Mouse (Mus musculus) forebrain, embryonic 12.5 days (tissue): ENCODE results near the gene Hist2h2aa1. TPM values are rescaled to one million over a fixed set of nuclear protein-coding genes. Genes with fewer than 3 reads are reported as not detected.
A peak's percentile ranks its signal among the peaks of the same experiment; 100 is the strongest.
"Not testable (repeated sequence)": the region's sequence is repeated elsewhere in the genome, so short reads cannot be mapped to it uniquely, and the experiment has no call there.

Experiments
- ATAC-seq: fragments of 200-750 bp; cut with Nextera tagmentation; 2 replicates; pipeline ENCODE4 v1.8.0; 2017; ENCODE audit warnings: moderate TSS enrichment; ENCODE audit not compliant: low FRiP score
- H3K27ac ChIP-seq: fragments of 300-500 bp; sonication (generic); 2 replicates; pipeline ENCODE4 v1.5.1; 2016; ENCODE audit warnings: mild to moderate bottlenecking
- H3K27me3 ChIP-seq: fragments of 300-500 bp; sonication (generic); 2 replicates; pipeline ENCODE4 v1.6.1; 2016; ENCODE audit warnings: mild to moderate bottlenecking
- H3K36me3 ChIP-seq: fragments of 300-500 bp; sonication (generic); replicated peaks from 2 replicates; pipeline ENCODE4 v1.6.1; 2016; ENCODE audit warnings: mild to moderate bottlenecking
- H3K4me1 ChIP-seq: fragments of 300-500 bp; sonication (generic); 2 replicates; pipeline ENCODE4 v1.6.1; 2016
- H3K4me2 ChIP-seq: fragments of 300-500 bp; sonication (generic); 2 replicates; pipeline ENCODE4 v1.6.1; 2016; ENCODE audit warnings: mild to moderate bottlenecking, moderate library complexity
- H3K4me3 ChIP-seq: fragments of 300-500 bp; sonication (generic); replicated peaks from 2 replicates; pipeline ENCODE4 v1.5.1; 2016; ENCODE audit warnings: mild to moderate bottlenecking
- H3K9ac ChIP-seq: fragments of 300-500 bp; sonication (generic); 2 replicates; pipeline ENCODE4 v1.6.1; 2016; ENCODE audit warnings: mild to moderate bottlenecking
- H3K9me3 ChIP-seq: fragments of 300-500 bp; sonication (generic); 2 replicates; pipeline ENCODE4 v1.6.1; 2016
- WGBS: fragments of 180-500 bp; shearing (Covaris S2); methylation state at CpG from one replicate; pipeline ENCODE4 v1.1.7; 2016; 5-methylcytosine and 5-hydroxymethylcytosine counted together
- polyA plus RNA-seq: library from polyadenylated mRNA; unstranded; fragments of >200 nt; fragmentation: Nextera tagmentation; extraction: Ambion mirVana; gene quantifications from 2 replicates; pipeline ENCODE4 v1.2.1, GENCODE M21; 2016

The Hist2h2aa1 gene
- polyA plus RNA-seq, 1 experiment from 2014 or later, result 21.0 TPM

- no peaks in the 10 kb centered on the region for H3K9me3 ChIP-seq
- H3K36me3 ChIP-seq, result no peaks in the 10 kb centered on the region
- no peak overlapping the region for H3K9ac ChIP-seq
- no peak overlapping the region for H3K4me2 ChIP-seq
- no peak overlapping the region for H3K4me3 ChIP-seq
- no peak for ATAC-seq
- H3K27me3 ChIP-seq, result no peaks in the 10 kb centered on the region
- peaks cover 21% of the 10 kb centered on the region for H3K4me1 ChIP-seq
- peak overlapping the region; percentile 15; the same call in 1 of the 2 replicates for H3K27ac ChIP-seq
- WGBS, result 79% methylated on average over 3 of the region's 3 CpGs
Measured at GRCm38 (mm10) chr3:96235836-96236235, 9.5 kb upstream of the Hist2h2aa1 start.

- peak overlapping the region; percentile 61 for H3K4me2 ChIP-seq
- H3K4me3 ChIP-seq, result peak overlapping the region; percentile 50
- no peaks in the 10 kb centered on the region for H3K36me3 ChIP-seq
- WGBS, result 83% methylated on average over 4 of the region's 4 CpGs
- H3K27ac ChIP-seq, result peak overlapping the region; percentile 89
- H3K9ac ChIP-seq, result peak overlapping the region; percentile 79; the same call in 1 of the 2 replicates
- no peaks in the 10 kb centered on the region for H3K9me3 ChIP-seq
- no peaks in the 10 kb centered on the region for H3K27me3 ChIP-seq
- no peak for ATAC-seq
- H3K4me1 ChIP-seq, result peaks cover 21% of the 10 kb centered on the region
Measured at GRCm38 (mm10) chr3:96236834-96237334, 8.4 kb upstream of the Hist2h2aa1 start.

DNA sequence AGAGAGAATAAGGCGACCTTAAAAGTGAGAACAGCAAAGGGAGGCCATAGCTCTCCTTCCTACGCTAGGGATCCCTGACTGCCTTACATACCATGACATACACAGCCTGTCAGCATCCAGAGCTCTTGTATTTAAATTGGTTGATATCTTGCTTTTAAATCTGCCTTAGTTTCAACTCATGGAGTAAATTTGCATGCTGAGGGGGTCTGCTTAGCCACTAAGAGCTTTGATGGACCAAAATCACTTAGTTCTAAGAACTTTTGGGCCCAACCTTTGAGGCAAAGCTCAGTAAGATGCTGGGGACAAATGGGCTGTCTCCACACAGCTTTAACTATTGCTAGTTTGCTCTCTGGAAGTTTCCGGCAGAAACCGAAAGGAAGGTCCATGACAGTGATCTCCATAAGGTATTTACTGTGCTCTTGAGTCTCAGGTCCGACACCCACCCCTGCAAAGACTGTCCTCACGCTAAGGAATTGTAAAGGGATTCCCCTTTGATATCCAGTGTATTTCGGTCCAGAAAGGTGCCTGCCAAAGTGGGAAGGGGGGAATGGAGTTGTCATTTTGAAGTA, 7.9 kb upstream of the Hist2h2aa1 start:
- no peak for ATAC-seq
- whole genome bisulfite sequencing, result 29% methylated on average over 7 of the region's 7 CpGs
- H3K9ac ChIP-seq, result peak overlapping the region; percentile 79
- peak overlapping the region; percentile 50 for H3K4me3 ChIP-seq
- no peaks in the 10 kb centered on the region for H3K9me3 ChIP-seq
- H3K27ac ChIP-seq, result peak overlapping the region; percentile 89
- no peaks in the 10 kb centered on the region for H3K36me3 ChIP-seq
- H3K27me3 ChIP-seq, result no peaks in the 10 kb centered on the region
- H3K4me1 ChIP-seq, result peaks cover 21% of the 10 kb centered on the region
- peak overlapping the region; percentile 61 for H3K4me2 ChIP-seq

DNA sequence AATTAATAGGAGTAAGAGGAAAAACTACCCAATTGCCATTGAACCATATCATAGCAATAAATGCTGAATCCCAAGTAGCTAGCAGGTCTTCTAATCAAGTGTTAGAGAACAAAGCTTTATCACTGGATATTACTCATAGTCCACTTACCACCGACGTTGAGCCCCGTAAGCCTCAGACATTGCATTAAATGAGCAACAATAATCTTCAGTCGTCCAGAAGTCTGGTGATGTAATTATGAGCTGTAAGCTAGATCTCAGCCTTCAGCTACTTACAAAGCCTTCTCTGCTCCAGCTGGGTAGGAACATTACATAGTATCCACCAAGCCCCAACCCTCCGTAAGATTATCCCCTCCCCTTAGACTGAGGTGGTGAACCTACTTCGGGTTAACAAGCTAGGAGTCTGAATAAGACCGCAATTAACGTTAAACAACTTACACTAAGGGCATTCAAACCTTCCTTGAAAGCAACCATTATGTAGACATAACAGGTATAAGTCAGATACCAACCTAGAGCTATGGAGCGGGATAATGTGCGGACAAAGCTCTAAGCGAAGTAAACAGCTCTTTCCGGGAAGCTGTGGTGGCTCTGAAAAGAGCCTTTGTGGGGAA, 7.3 kb upstream of the Hist2h2aa1 start:
- H3K4me2 ChIP-seq, result peak overlapping the region; percentile 61
- H3K36me3 ChIP-seq, result no peaks in the 10 kb centered on the region
- ATAC-seq, result no peak
- peak overlapping the region; percentile 79 for H3K9ac ChIP-seq
- under 1% methylated on average over 12 of the region's 12 CpGs for WGBS
- peak overlapping the region; percentile 89 for H3K27ac ChIP-seq
- peak overlapping the region; percentile 50 for H3K4me3 ChIP-seq
- H3K4me1 ChIP-seq, result peaks cover 21% of the 10 kb centered on the region
- H3K9me3 ChIP-seq, result no peaks in the 10 kb centered on the region
- no peaks in the 10 kb centered on the region for H3K27me3 ChIP-seq

GRCm38 (mm10) chr3:96238954-96239793, 6.1 kb upstream of the Hist2h2aa1 start, which contains the start of gene Hist2h3c2:
Hist2h3c2 (minus strand) TSS chr3:96239127.
- H3K9me3 ChIP-seq, H3K27me3 ChIP-seq, H3K36me3 ChIP-seq: not testable (repeated sequence)
- 0% methylated on average over 21 of the region's 68 CpGs for WGBS
- ATAC-seq, result peak; percentile 90
- H3K4me3 ChIP-seq, result peak within 1 kb of the TSS; percentile 50
- peak within 1 kb of the TSS; percentile 61 for H3K4me2 ChIP-seq
- peak within 1 kb of the TSS; percentile 89 for H3K27ac ChIP-seq
- H3K9ac ChIP-seq, result peak within 1 kb of the TSS; percentile 79
- peaks cover 26% of the 10 kb centered on the region for H3K4me1 ChIP-seq

GRCm38 (mm10) chr3:96239949-96240798, 5.1 kb upstream of the Hist2h2aa1 start, which contains the start of gene Hist2h2aa2:
Hist2h2aa2 (minus strand) TSS chr3:96240276.
- Histone ChIP-seq H3K4me1 (peaks cover 32% of the 10 kb centered on the region), H3K4me3 (peak within 1 kb of the TSS; percentile 36), H3K27ac (peak within 1 kb of the TSS; percentile 89), H3K9ac (peak within 1 kb of the TSS; percentile 44), H3K4me2 (peak within 1 kb of the TSS; percentile 46)
- not testable (repeated sequence) for H3K27me3 ChIP-seq, H3K9me3 ChIP-seq, H3K36me3 ChIP-seq
- peak; percentile 88 for ATAC-seq
- 5% methylated on average over 34 of the region's 85 CpGs for WGBS

- ATAC-seq, result no peak
- Histone ChIP-seq H3K4me3 (no peak overlapping the region; the same call in 1 of the 2 replicates), H3K27me3 (no peaks in the 10 kb centered on the region), H3K36me3 (no peaks in the 10 kb centered on the region), H3K9me3 (no peaks in the 10 kb centered on the region), H3K9ac (peak overlapping the region; percentile 44), H3K4me2 (peak overlapping the region; percentile 42), H3K27ac (peak overlapping the region; percentile 89), H3K4me1 (peaks cover 32% of the 10 kb centered on the region)
- 73% methylated on average over 9 of the region's 9 CpGs for WGBS
Measured at GRCm38 (mm10) chr3:96240799-96241197, 4.5 kb upstream of the Hist2h2aa1 start.

DNA sequence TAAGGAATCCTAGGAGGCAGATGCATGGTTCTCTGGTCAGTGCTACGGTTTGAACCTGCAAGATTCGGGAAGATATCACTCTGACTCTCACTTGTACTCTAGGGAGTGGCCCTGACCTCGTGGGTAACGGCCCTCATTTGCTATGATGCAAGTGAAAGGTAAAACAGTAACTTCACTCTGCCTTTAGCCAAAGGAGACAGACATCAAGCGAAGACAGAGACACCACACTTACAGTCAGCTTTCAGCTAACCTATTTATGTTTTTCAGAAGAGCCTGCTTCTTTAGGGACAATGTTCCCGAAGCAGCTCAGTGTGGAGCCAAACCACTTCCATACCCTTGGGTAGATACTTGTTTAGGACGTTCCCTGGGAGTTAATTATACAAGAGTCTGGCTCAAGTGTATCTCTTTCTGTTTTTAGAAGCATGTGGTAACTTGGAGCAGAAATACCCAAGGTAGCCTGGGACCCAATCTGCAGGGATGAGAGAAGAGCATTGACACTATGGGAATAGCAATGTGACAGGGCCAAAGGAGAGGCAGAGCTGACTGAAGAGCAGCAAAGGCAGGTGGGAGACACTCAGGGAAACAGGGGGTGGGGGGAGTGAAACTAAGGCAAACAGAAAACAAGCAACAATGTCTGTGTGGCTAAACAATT, 1.2 kb upstream of the Hist2h2aa1 start:
- 86% methylated on average over 7 of the region's 7 CpGs for WGBS
- Histone ChIP-seq H3K4me3 (peak overlapping the region; percentile 48; the same call in 1 of the 2 replicates), H3K27me3 (no peaks in the 10 kb centered on the region), H3K4me2 (peak overlapping the region; percentile 56), H3K27ac (peak overlapping the region; percentile 98), H3K4me1 (peaks cover 31% of the 10 kb centered on the region), H3K9me3 (no peaks in the 10 kb centered on the region), H3K36me3 (no peaks in the 10 kb centered on the region), H3K9ac (peak overlapping the region; percentile 78)
- no peak for ATAC-seq

GRCm38 (mm10) chr3:96246018-96246417, 721 bp downstream of the Hist2h2aa1 start:
- peaks cover 28% of the 10 kb centered on the region for H3K4me1 ChIP-seq
- not testable (repeated sequence) for H3K27me3 ChIP-seq, ATAC-seq, H3K36me3 ChIP-seq, H3K9me3 ChIP-seq
- H3K9ac ChIP-seq, result 0 out of 2 replicates have a peak overlapping the region, but pooled peaks have one; percentile 51
- H3K4me2 ChIP-seq, result peak overlapping the region; percentile 44
- peak overlapping the region; percentile 84 for H3K27ac ChIP-seq
- WGBS, result 0% methylated on average over 10 of the region's 21 CpGs
- peak overlapping the region; percentile 35 for H3K4me3 ChIP-seq

GRCm38 (mm10) chr3:96246427-96246856, 1.1 kb downstream of the Hist2h2aa1 start, which contains the start of gene Hist2h3c1:
Hist2h3c1 (plus strand) TSS chr3:96246685.
- 0% methylated on average over 16 of the region's 47 CpGs for WGBS
- H3K36me3 ChIP-seq, result not testable (repeated sequence)
- peaks cover 28% of the 10 kb centered on the region for H3K4me1 ChIP-seq

More at GRCm38 (mm10) chr3:96246427-96246856, 1.1 kb downstream of the Hist2h2aa1 start, which contains the start of gene Hist2h3c1:
- peak within 1 kb of the TSS; percentile 60 for H3K4me2 ChIP-seq
- peak within 1 kb of the TSS; percentile 75 for H3K9ac ChIP-seq
- H3K4me3 ChIP-seq, result peak within 1 kb of the TSS; percentile 45
- peak within 1 kb of the TSS; percentile 88 for H3K27ac ChIP-seq
- H3K9me3 ChIP-seq, H3K27me3 ChIP-seq: not testable (repeated sequence)
- ATAC-seq, result peak; percentile 91
